Mouse (Mus musculus) layer of hippocampus, postnatal 10 days (tissue): ENCODE measurements around the gene A830031A19Rik. TPM values are rescaled to one million over a fixed set of nuclear protein-coding genes. Genes with fewer than 3 reads are reported as not detected.

ENCODE experiments used
- DNase-seq, 2 experiments: peaks; one replicate each; pipeline ENCODE4 v3.0.0; 2021; ENCODE audit warnings: low spot score in 2 of 2
- microRNA-seq, 2 experiments: library from miRNA; unstranded; fragments of <30 nt; microRNA quantifications; one replicate each; pipeline ENCODE4 v1.2.0; 2021
- total RNA-seq, 2 experiments: library from RNA; stranded (reverse); gene quantifications; 2 replicates each; pipeline ENCODE4 v1.2.3; 2021

A830031A19Rik gene
- total RNA-seq, 2 experiments from 2014 or later = 1.2 TPM; not detected in 1

- DNase-seq = no peak
These were observed 58.8 kb downstream of the A830031A19Rik start for GRCm38 (mm10) chr11:24016049-24016448.

- no peak for DNase-seq
These were observed 60.2 kb downstream of the A830031A19Rik start for GRCm38 (mm10) chr11:24014642-24015041.

GRCm38 (mm10) chr11:24012301-24012700 lies 62.6 kb downstream of the A830031A19Rik start:
- DNase-seq = no peak

- DNase-seq = no peak
These were observed 65.9 kb downstream of the A830031A19Rik start for GRCm38 (mm10) chr11:24008976-24009375.

- peak; percentile 45 for DNase-seq
These were observed 66.6 kb downstream of the A830031A19Rik start for GRCm38 (mm10) chr11:24008244-24008643.

- DNase-seq = peak; percentile 11 to 30
These were observed 69.3 kb downstream of the A830031A19Rik start for GRCm38 (mm10) chr11:24005445-24006156.

GRCm38 (mm10) chr11:24000675-24001074 lies 74.2 kb downstream of the A830031A19Rik start:
- DNase-seq = no peak

Small RNA genes lying within 50 kb of the gene (microRNA-seq; reads per million reads assigned to microRNA genes)
- 0 reads per million in 2 experiments for gene Gm44381

Other genes with a start within 250 kb of the A830031A19Rik start
- gene Papolg, start 179.8 kb downstream of the A830031A19Rik start, total RNA-seq = 10 to 100 TPM; 18.8 to 19.8 TPM
- 100 to 1,000 TPM; 159 to 162 TPM for gene Bcl11a, start 3.0 kb upstream of the A830031A19Rik start, total RNA-seq